Mouse (Mus musculus) ovary, postnatal 36 days (tissue): ENCODE data around the gene Stard10.

Source experiments
- DNase-seq: peaks from one replicate; pipeline ENCODE4 v3.0.0; 2022; ENCODE audit warnings: low spot score, mixed read lengths

Stard10 gene

GRCm38 (mm10) chr7:101302691-101303090, 14.2 kb upstream of the Stard10 start:
- DNase-seq, result no peak

- no peak for DNase-seq
Observed at GRCm38 (mm10) chr7:101306841-101307240, 10.0 kb upstream of the Stard10 start.

GRCm38 (mm10) chr7:101309985-101310326, 6.9 kb upstream of the Stard10 start:
- DNase-seq, result no peak

GRCm38 (mm10) chr7:101310327-101311028, 6.4 kb upstream of the Stard10 start:
- peak; percentile 96 for DNase-seq

GRCm38 (mm10) chr7:101311061-101311460, 5.8 kb upstream of the Stard10 start:
- DNase-seq, result no peak

- DNase-seq, result no peak
Observed at GRCm38 (mm10) chr7:101313033-101313432, 3.9 kb upstream of the Stard10 start.

GRCm38 (mm10) chr7:101314396-101314795, 2.5 kb upstream of the Stard10 start:
- no peak for DNase-seq

GRCm38 (mm10) chr7:101315699-101316098, 1.2 kb upstream of the Stard10 start:
- no peak for DNase-seq

- DNase-seq, result no peak
Observed at GRCm38 (mm10) chr7:101316591-101317001, 290 bp upstream of the Stard10 start.

GRCm38 (mm10) chr7:101318848-101319247, 2.0 kb downstream of the Stard10 start:
- DNase-seq, result no peak

GRCm38 (mm10) chr7:101319796-101320195, 2.9 kb downstream of the Stard10 start:
- DNase-seq, result no peak

- DNase-seq, result peak; percentile 51
Observed at GRCm38 (mm10) chr7:101320399-101321217, 3.7 kb downstream of the Stard10 start.

GRCm38 (mm10) chr7:101321218-101321827, 4.4 kb downstream of the Stard10 start:
- peak; percentile 43 for DNase-seq

- DNase-seq, result peak; percentile 19
Observed at GRCm38 (mm10) chr7:101323141-101323594, 6.3 kb downstream of the Stard10 start.

GRCm38 (mm10) chr7:101324142-101324962, 7.5 kb downstream of the Stard10 start:
- DNase-seq, result no peak

GRCm38 (mm10) chr7:101326006-101326405, 9.1 kb downstream of the Stard10 start:
- DNase-seq, result no peak

GRCm38 (mm10) chr7:101327263-101327662, 10.4 kb downstream of the Stard10 start:
- no peak for DNase-seq

GRCm38 (mm10) chr7:101327786-101328185, 10.9 kb downstream of the Stard10 start:
- no peak for DNase-seq

GRCm38 (mm10) chr7:101328621-101329158, 11.8 kb downstream of the Stard10 start:
- DNase-seq, result peak; percentile 18

- DNase-seq, result no peak
Observed at GRCm38 (mm10) chr7:101329606-101330005, 12.7 kb downstream of the Stard10 start.

GRCm38 (mm10) chr7:101330074-101330840, 13.4 kb downstream of the Stard10 start:
- DNase-seq, result no peak
